Mouse (Mus musculus) layer of hippocampus, postnatal 14 days (tissue): ENCODE measurements at regions not wholly inside any gene's neighbourhood (a gene's known extent, or its start where the extent isn't known, plus 50 kb on each side); places are given as distances from the start of the nearest gene placed in this dataset.

Experiments used
- DNase-seq, 2 experiments: peaks; one replicate each; pipeline ENCODE4 v3.0.0; 2021 to 2022; ENCODE audit warnings: low spot score in 2 of 2, mixed read lengths in 1 of 2

- DNase-seq, result peak; percentile 51 to 86
Observed at GRCm38 (mm10) chr12:106185398-106186077, 175.5 kb downstream of the Vrk1 start.

GRCm38 (mm10) chr12:106186501-106186900, 176.5 kb downstream of the Vrk1 start:
- no peak for DNase-seq

GRCm38 (mm10) chr12:106191771-106192170, 181.7 kb downstream of the Vrk1 start:
- no peak for DNase-seq

- DNase-seq, result no peak
Observed at GRCm38 (mm10) chr12:106199302-106199701, 189.3 kb downstream of the Vrk1 start.

GRCm38 (mm10) chr12:106203526-106203925, 193.5 kb downstream of the Vrk1 start:
- peak in 1 of 2 experiments; percentile 37 for DNase-seq

GRCm38 (mm10) chr12:106210959-106211358, 200.9 kb downstream of the Vrk1 start:
- DNase-seq, result no peak

GRCm38 (mm10) chr12:106211488-106211887, 201.5 kb downstream of the Vrk1 start:
- DNase-seq, result no peak

- no peak for DNase-seq
Observed at GRCm38 (mm10) chr12:106212397-106212796, 202.4 kb downstream of the Vrk1 start.

- DNase-seq, result no peak
Observed at GRCm38 (mm10) chr12:106220071-106220470, 210.0 kb downstream of the Vrk1 start.

- no peak for DNase-seq
Observed at GRCm38 (mm10) chr12:106226276-106226675, 216.2 kb downstream of the Vrk1 start.

- peak in 1 of 2 experiments; percentile 8 for DNase-seq
Observed at GRCm38 (mm10) chr12:106226776-106227562, 216.9 kb downstream of the Vrk1 start.

- no peak for DNase-seq
Observed at GRCm38 (mm10) chr12:106227563-106227840, 217.5 kb downstream of the Vrk1 start.

- no peak for DNase-seq
Observed at GRCm38 (mm10) chr12:106245178-106245840, 235.3 kb downstream of the Vrk1 start.

- DNase-seq, result peak in 1 of 2 experiments; percentile 26
Observed at GRCm38 (mm10) chr12:106273591-106273990, 263.6 kb downstream of the Vrk1 start.

- DNase-seq, result no peak
Observed at GRCm38 (mm10) chr12:106277886-106278285, 267.9 kb downstream of the Vrk1 start.

- DNase-seq, result peak; percentile 22 to 43
Observed at GRCm38 (mm10) chr12:106282491-106283106, 272.6 kb downstream of the Vrk1 start.

- no peak for DNase-seq
Observed at GRCm38 (mm10) chr12:106284814-106285213, 274.8 kb downstream of the Vrk1 start.

- no peak for DNase-seq
Observed at GRCm38 (mm10) chr12:106288791-106289515, 278.9 kb downstream of the Vrk1 start.

- DNase-seq, result no peak
Observed at GRCm38 (mm10) chr12:106291476-106292046, 281.5 kb downstream of the Vrk1 start.

GRCm38 (mm10) chr12:106293117-106293516, 283.1 kb downstream of the Vrk1 start:
- no peak for DNase-seq

- DNase-seq, result no peak
Observed at GRCm38 (mm10) chr12:106295596-106295995, 285.6 kb downstream of the Vrk1 start.
